Mouse (Mus musculus) hindbrain, postnatal 0 days (tissue): ENCODE results near the gene Ahnak. TPM values are rescaled to one million over a fixed set of nuclear protein-coding genes. Genes with fewer than 3 reads are reported as not detected.
"Not testable (repeated sequence)": the region's sequence is repeated elsewhere in the genome, so short reads cannot be mapped to it uniquely, and the experiment has no call there.

Experiments
- ATAC-seq: fragments of 200-750 bp; cut with Nextera tagmentation; 2 replicates; pipeline ENCODE4 v1.8.0; 2017; ENCODE audit warnings: mild to moderate bottlenecking, moderate TSS enrichment, moderate library complexity
- DNase-seq: peaks from one replicate; pipeline ENCODE4 v3.0.0-alpha.2; 2015; ENCODE audit warnings: low spot score
- H3K27ac ChIP-seq: fragments of 300-500 bp; sonication (generic); 2 replicates; pipeline ENCODE4 v1.5.1; 2014; ENCODE audit warnings: mild to moderate bottlenecking
- H3K27me3 ChIP-seq: fragments of 300-500 bp; sonication (generic); 2 replicates; pipeline ENCODE4 v1.6.1; 2014; ENCODE audit warnings: low read length, mixed read lengths; ENCODE audit not compliant: insufficient read depth
- H3K36me3 ChIP-seq: fragments of 300-500 bp; sonication (generic); 2 replicates; pipeline ENCODE4 v1.6.1; 2014; ENCODE audit warnings: low read length, mixed read lengths; ENCODE audit not compliant: insufficient read depth
- H3K4me1 ChIP-seq: fragments of 300-500 bp; sonication (generic); 2 replicates; pipeline ENCODE4 v1.6.1; 2014; ENCODE audit warnings: antibody characterized with exemption, low read length, mixed read lengths; ENCODE audit not compliant: insufficient read depth
- H3K4me2 ChIP-seq: fragments of 300-500 bp; sonication (generic); 2 replicates; pipeline ENCODE4 v1.6.1; 2014; ENCODE audit warnings: low read depth, mild to moderate bottlenecking, low read length, moderate library complexity, mixed read lengths
- H3K4me3 ChIP-seq: fragments of 300-500 bp; sonication (generic); 2 replicates; pipeline ENCODE4 v1.5.1; 2014; ENCODE audit warnings: low read length
- H3K9ac ChIP-seq: fragments of 300-500 bp; sonication (generic); replicated peaks from 2 replicates; pipeline ENCODE4 v1.6.1; 2014; ENCODE audit warnings: mild to moderate bottlenecking, low read length, moderate library complexity, mixed read lengths
- H3K9me3 ChIP-seq: fragments of 300-500 bp; sonication (generic); 2 replicates; pipeline ENCODE4 v1.6.1; 2016; ENCODE audit warnings: low read length, mixed read lengths
- CTCF ChIP-seq: IDR thresholded peaks from 2 replicates; pipeline ENCODE4 v1.5.1; 2016; ENCODE audit warnings: antibody characterized with exemption, control low read depth, low read depth
- WGBS: fragments of 180-500 bp; shearing (Covaris S2); extraction: QIAGEN DNeasy Blood & Tissue Kit; methylation state at CpG from one replicate; pipeline ENCODE4 v1.1.7; 2014; 5-methylcytosine and 5-hydroxymethylcytosine counted together
- polyA plus RNA-seq: library from polyadenylated mRNA; unstranded; fragments of >200 nt; fragmentation: Nextera tagmentation; extraction: Ambion mirVana; gene quantifications from 2 replicates; pipeline ENCODE4 v1.2.1, GENCODE M21; 2015
- total RNA-seq: library from RNA; depleted of rRNA; stranded (reverse); fragments of >200 nt; gene quantifications from 2 replicates; pipeline ENCODE4 v1.2.3, GENCODE M21; 2014

Gene Ahnak
- total and polyA plus RNA-seq, 2 experiments from 2014 or later: 6.1 to 11.2 TPM

DNA sequence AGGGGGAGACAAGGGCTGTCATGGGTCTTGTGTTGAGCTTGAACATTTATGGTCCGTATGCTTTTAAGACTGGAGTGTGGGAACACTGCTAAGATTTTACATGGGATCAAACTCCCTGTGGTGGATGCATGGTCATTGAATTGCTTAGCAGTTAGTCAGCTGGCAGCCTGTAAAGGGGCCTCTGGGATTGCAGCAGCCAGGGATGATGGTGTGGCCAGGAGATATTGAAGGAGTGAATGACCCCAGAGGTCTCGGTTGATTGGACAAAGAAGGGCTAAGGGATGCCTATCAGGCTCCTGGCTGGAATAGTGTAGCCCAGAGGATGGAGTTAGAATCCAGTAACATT is 93.9 kb downstream of the Ahnak start:
- 87% methylated on average over 2 of the region's 2 CpGs for WGBS
- Histone ChIP-seq H3K9me3 (no peaks in the 10 kb centered on the region), H3K4me1 (no peaks in the 10 kb centered on the region), H3K4me3 (no peak overlapping the region), H3K27ac (no peak overlapping the region), H3K4me2 (peak overlapping the region; percentile 19; the same call in 1 of the 2 replicates), H3K36me3 (no peaks in the 10 kb centered on the region), H3K27me3 (no peaks in the 10 kb centered on the region), H3K9ac (no peak overlapping the region)
- no peak for TF ChIP-seq CTCF
- 0 out of 2 replicates have a peak, but pooled peaks have one; percentile 25 for ATAC-seq
- no peak for DNase-seq

DNA sequence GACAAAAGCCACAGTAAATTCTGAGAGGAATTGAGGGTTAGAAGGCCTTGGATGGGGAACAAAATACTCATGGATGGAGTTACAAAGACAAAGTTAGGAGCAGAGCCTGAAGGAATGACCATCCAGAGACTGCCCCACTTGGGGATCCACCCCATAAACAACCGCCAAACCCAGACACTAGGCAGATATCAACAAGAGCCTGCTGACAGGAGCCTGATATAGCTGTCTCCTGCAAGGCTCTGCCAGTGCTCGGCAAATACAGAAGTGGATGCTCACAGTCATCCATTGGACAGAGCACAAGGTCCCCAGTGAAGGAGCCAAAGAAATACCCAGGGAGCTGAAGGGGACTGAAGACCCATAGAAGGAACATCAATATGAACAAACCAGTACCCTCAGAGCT is 94.8 kb downstream of the Ahnak start:
- H3K9me3 ChIP-seq, H3K4me3 ChIP-seq, DNase-seq, H3K9ac ChIP-seq, H3K4me2 ChIP-seq, H3K4me1 ChIP-seq, H3K27ac ChIP-seq, H3K27me3 ChIP-seq, H3K36me3 ChIP-seq, ATAC-seq: not testable (repeated sequence)
- WGBS: 74% methylated on average over 2 of the region's 2 CpGs

DNA sequence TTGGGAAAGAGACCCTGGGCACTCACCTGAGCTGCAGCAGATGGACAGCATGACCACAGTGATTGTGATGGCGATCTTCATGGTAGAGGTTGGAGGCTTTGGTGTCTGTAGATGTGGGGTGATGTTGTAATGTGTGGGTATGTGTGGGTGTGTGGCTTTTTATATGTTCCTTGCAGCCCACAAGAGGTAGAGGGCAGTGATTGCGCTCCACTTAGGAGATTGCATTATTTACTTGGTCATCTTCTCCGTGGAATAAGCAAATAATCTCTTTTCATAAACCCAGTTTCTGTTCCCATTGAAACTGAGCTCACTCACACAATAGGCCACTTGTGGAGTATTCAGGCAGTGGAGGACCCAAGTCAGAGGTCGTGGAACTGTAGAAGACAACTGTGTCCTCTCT is 98.7 kb downstream of the Ahnak start, which contains the start of gene Scgb1a1:
Gene Scgb1a1 (minus strand): TSS at position 138 of the 400 bp plus-strand sequence.
- H3K9me3 ChIP-seq: no peaks in the 10 kb centered on the region
- no peaks in the 10 kb centered on the region for H3K4me1 ChIP-seq
- no peak within 1 kb of the TSS for H3K4me3 ChIP-seq
- no peak for TF ChIP-seq CTCF
- H3K36me3 ChIP-seq: no peaks in the 10 kb centered on the region
- no peak for ATAC-seq
- 74% methylated on average over 4 of the region's 4 CpGs for WGBS
- DNase-seq: no peak
- H3K9ac ChIP-seq: no peak within 1 kb of the TSS
- no peaks in the 10 kb centered on the region for H3K27me3 ChIP-seq
- H3K27ac ChIP-seq: no peak within 1 kb of the TSS
- H3K4me2 ChIP-seq: no peak within 1 kb of the TSS

DNA sequence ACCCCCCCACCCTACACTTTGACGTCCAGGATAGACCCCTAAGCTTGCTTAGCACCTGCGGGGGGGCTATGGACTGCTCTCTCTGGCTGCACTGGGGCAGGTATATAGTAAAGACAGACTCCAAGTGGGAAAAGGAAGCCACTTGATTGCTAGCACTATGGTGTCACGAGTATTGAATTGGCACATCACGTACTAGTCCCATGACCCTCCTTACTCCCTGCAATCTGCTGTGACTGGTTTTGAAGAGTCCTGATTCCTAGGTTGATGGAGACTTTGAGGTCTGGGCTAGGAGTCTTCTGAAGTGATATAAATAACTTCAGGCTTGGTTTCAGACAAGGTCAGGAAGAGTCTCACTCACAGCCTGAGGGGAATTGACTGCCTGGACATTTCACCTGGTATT is 101.1 kb downstream of the Ahnak start:
- no peaks in the 10 kb centered on the region for H3K4me1 ChIP-seq
- DNase-seq (no peak), ATAC-seq (no peak)
- H3K4me2 ChIP-seq: no peak overlapping the region
- no peak overlapping the region for H3K27ac ChIP-seq
- 65% methylated on average over 4 of the region's 4 CpGs for WGBS
- H3K9ac ChIP-seq: no peak overlapping the region
- no peaks in the 10 kb centered on the region for H3K36me3 ChIP-seq
- no peak overlapping the region for H3K4me3 ChIP-seq
- no peak for TF ChIP-seq CTCF
- H3K9me3 ChIP-seq: no peaks in the 10 kb centered on the region
- no peaks in the 10 kb centered on the region for H3K27me3 ChIP-seq

DNA sequence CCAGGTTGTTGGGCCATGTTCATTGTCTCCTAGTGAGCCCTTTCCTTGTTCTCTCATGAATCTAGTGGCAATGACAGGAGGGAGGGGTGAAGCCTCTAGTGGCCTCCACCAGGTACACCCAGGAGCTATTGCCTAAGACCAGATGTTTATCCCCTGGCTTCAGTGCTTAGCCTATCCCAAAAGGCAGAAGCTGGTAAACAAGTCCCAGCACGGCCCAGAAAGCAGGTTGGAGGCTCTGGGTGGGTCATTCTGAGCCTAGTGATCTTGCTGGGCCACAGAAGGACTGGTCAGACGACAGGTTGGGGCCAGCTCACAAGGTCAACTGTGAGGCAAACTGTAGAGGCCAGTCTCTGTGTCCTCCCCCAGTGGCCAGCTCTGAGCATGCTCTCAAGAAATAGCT is 101.6 kb downstream of the Ahnak start:
- Histone ChIP-seq H3K27ac (no peak overlapping the region), H3K9ac (no peak overlapping the region), H3K9me3 (no peaks in the 10 kb centered on the region), H3K4me3 (no peak overlapping the region), H3K4me2 (no peak overlapping the region), H3K27me3 (no peaks in the 10 kb centered on the region), H3K36me3 (no peaks in the 10 kb centered on the region), H3K4me1 (no peaks in the 10 kb centered on the region)
- WGBS: 67% methylated on average over 2 of the region's 2 CpGs
- TF ChIP-seq CTCF: no peak
- no peak for DNase-seq
- ATAC-seq: no peak

DNA sequence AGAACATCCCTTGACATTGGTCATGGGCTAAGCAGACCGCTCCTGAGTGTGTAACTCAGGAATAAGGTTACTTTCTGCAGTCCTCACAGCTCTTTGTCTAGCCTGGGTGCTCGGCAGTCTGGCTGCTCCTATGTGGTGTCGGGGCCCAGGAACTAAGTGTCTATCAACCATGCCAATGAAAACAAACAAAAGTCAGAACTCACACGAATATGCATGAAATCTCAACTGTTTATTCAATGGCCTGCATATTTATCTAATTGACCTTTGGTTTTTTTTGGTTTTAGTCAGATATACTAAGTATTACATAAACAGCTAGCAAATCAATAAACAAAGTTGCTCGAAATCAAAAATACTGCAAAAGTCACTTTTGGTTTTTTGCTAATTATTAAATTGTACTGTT is 106.0 kb downstream of the Ahnak start:
- no peak overlapping the region for H3K4me3 ChIP-seq
- no peak for TF ChIP-seq CTCF
- 70% methylated on average over 5 of the region's 5 CpGs for WGBS
- H3K4me1 ChIP-seq: no peaks in the 10 kb centered on the region
- H3K36me3 ChIP-seq: no peaks in the 10 kb centered on the region
- H3K4me2 ChIP-seq: no peak overlapping the region
- no peak overlapping the region for H3K27ac ChIP-seq
- no peaks in the 10 kb centered on the region for H3K27me3 ChIP-seq
- H3K9ac ChIP-seq: no peak overlapping the region
- DNase-seq (no peak), ATAC-seq (no peak)
- no peaks in the 10 kb centered on the region for H3K9me3 ChIP-seq

DNA sequence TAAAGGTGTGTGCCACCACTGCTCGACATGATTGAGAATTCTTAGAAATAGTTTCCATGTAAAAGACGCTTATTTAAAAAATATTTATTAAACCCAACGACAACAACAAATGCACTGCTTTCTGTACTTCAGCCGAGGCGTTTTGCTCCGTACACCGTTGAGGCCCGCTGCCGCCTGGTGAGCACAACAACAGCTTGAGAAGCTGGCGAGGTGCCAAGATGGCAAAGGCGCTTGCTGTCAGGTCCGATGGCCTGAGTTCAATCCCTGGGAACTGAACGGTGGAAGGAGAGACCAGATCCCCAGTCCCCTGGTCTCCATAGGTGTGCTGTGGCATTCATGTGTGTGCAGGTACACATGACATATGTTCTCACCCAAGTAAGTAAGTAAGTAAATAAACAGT is 108.4 kb downstream of the Ahnak start:
- TF ChIP-seq CTCF: no peak
- ATAC-seq (no peak), DNase-seq (peak; percentile 35)
- no peaks in the 10 kb centered on the region for H3K9me3 ChIP-seq
- H3K27ac ChIP-seq: no peak overlapping the region
- no peaks in the 10 kb centered on the region for H3K4me1 ChIP-seq
- 54% methylated on average over 13 of the region's 13 CpGs for WGBS
- H3K9ac ChIP-seq: no peak overlapping the region
- H3K4me3 ChIP-seq: no peak overlapping the region
- no peaks in the 10 kb centered on the region for H3K27me3 ChIP-seq
- no peaks in the 10 kb centered on the region for H3K36me3 ChIP-seq
- H3K4me2 ChIP-seq: no peak overlapping the region
